Mouse (Mus musculus): ENCODE results near the gene Trpc2.

DNA sequence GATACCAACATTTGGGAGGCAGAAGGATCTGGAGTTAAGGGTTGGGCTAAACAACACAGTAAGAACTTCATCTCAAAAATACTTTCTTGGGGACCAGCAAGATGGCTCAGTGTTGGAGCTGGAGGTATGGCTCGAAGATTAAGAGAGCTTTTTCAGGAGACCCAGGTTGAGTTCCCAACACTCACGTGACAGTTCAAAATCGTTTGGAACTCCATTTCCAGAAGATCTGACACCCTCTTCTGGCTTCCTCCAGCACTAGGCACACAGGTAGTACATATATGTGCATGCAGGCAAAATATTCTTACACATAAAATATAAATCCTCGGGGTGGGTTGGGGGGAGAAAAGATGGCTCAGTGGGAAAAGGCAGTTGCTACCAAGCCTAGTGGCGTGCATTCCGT, 16.6 kb upstream of the Trpc2 start:
- TF ChIP-seq CTCF (IDR thresholded peaks at IDR 0.05; ENCODE audit: low read depth) (no peak), EP300 (optimal IDR thresholded peaks at IDR 0.05) (no peak)
